In the genomic region with DNA sequence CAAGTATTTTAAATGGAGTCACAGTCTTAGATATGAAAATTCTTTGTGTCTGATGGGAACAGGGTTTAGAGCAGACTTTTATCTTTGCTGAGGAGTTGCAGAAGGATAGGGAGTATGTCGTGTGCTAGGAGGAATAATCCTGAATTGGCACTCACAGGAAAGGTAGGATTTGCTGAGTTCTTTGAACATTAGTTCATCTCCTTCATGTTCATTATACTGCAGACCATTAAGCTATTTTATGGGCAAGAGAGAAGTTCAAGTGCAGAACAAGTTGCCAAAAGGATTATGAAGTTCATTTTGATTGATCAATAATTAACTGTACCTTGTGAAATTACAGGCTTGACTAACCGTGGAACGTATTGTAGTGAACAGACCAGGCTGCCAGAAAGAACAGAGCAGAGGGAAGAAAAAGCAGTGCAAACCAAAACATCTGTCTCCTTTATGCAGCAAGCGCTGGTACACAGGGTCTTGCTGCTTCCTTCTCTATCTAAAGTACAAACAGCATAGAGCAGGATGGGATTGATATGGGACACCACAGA, we compare ENCODE assay signal across 14 mouse cellular contexts.
"Had no signal": no experiment of that assay in that cellular context is flagged by ENCODE, and none has a peak within 500 bp of the region (broad histone marks: within the 10 kb centered on the region; RNA-seq: fewer than 3 reads in every experiment).

No protein-coding gene starts in this region.

- H3K9me3 ChIP-seq: limb, embryonic 12.5 days; liver, embryonic 15.5 days; midbrain, embryonic 15.5 days; neural tube, embryonic 12.5 days; stomach, embryonic 15.5 days had no signal

- H3K27ac ChIP-seq: hindbrain, postnatal 0 days; layer of hippocampus, adult 2 months; limb, embryonic 12.5 days; liver, embryonic 15.5 days; midbrain, embryonic 15.5 days; neural tube, embryonic 12.5 days; stomach, embryonic 15.5 days had no signal

- H3K9ac ChIP-seq: limb, embryonic 12.5 days; liver, embryonic 15.5 days; midbrain, embryonic 15.5 days; neural tube, embryonic 12.5 days; stomach, embryonic 15.5 days had no signal

- H3K4me2 ChIP-seq: limb, embryonic 12.5 days; liver, embryonic 15.5 days; midbrain, embryonic 15.5 days; neural tube, embryonic 12.5 days; stomach, embryonic 15.5 days had no signal

- H3K36me3 ChIP-seq: limb, embryonic 12.5 days; liver, embryonic 15.5 days; midbrain, embryonic 15.5 days; neural tube, embryonic 12.5 days; stomach, embryonic 15.5 days had no signal

- H3K4me1 ChIP-seq: limb, embryonic 12.5 days; liver, embryonic 15.5 days; midbrain, embryonic 15.5 days; neural tube, embryonic 12.5 days; stomach, embryonic 15.5 days had no signal

- H3K27me3 ChIP-seq: limb, embryonic 12.5 days; liver, embryonic 15.5 days; midbrain, embryonic 15.5 days; neural tube, embryonic 12.5 days; stomach, embryonic 15.5 days had no signal

- H3K4me3 ChIP-seq: layer of hippocampus, adult 2 months; limb, embryonic 12.5 days; liver, embryonic 15.5 days; midbrain, embryonic 15.5 days; neural tube, embryonic 12.5 days; stomach, embryonic 15.5 days had no signal

- ATAC-seq: hindbrain, postnatal 0 days; lung, postnatal 0 days; midbrain, embryonic 15.5 days had no signal

- DNase-seq: liver; lung, adult 2 months; lung, postnatal 36 days; right cerebral cortex, postnatal 14 days; thymus, adult 2 months; thymus, postnatal 25 days had no signal
